Mouse (Mus musculus) kidney, embryonic 14.5 days (tissue): ENCODE data around the gene BC048562. TPM values are rescaled to one million over a fixed set of nuclear protein-coding genes. Genes with fewer than 3 reads are reported as not detected.

Source experiments
- polyA plus RNA-seq: library from polyadenylated mRNA; unstranded; fragments of >200 nt; fragmentation: Nextera tagmentation; extraction: Ambion mirVana; gene quantifications from 2 replicates; pipeline ENCODE4 v1.2.1, GENCODE M21; 2014

Gene BC048562
- polyA plus RNA-seq, 1 experiment from 2014 or later, result not detected

Other genes with a start within 250 kb of the BC048562 start
- gene Bsn, start 246.1 kb upstream of the BC048562 start, polyA plus RNA-seq, result 0.76 and 0.77 TPM in 2 replicates
- 60.7 and 129 TPM in 2 replicates for gene Dag1, start 172.5 kb upstream of the BC048562 start, polyA plus RNA-seq
- gene Nicn1, start 146.1 kb upstream of the BC048562 start, polyA plus RNA-seq, result 40.2 and 42.4 TPM in 2 replicates
- 30.8 and 35.1 TPM in 2 replicates for gene Amt, start 139.6 kb upstream of the BC048562 start, polyA plus RNA-seq
- gene Rhoa, start 130.4 kb upstream of the BC048562 start, polyA plus RNA-seq, result 317 and 358 TPM in 2 replicates
- gene Tcta, start 130.3 kb upstream of the BC048562 start, polyA plus RNA-seq, result 26.6 and 27.8 TPM in 2 replicates
- gene Gpx1, start 97.6 kb upstream of the BC048562 start, polyA plus RNA-seq, result 654 and 725 TPM in 2 replicates
- gene Usp4, start 88.6 kb upstream of the BC048562 start, polyA plus RNA-seq, result 62.1 and 114 TPM in 2 replicates
- gene 1700102P08Rik, start 43.7 kb upstream of the BC048562 start, polyA plus RNA-seq, result 0.36 and 0.79 TPM in 2 replicates
- gene Ccdc36, start 8.0 kb upstream of the BC048562 start, polyA plus RNA-seq, result 1.8 and 2.9 TPM in 2 replicates
- gene Ccdc71, start 24.0 kb downstream of the BC048562 start, polyA plus RNA-seq, result 50.7 and 54.7 TPM in 2 replicates
- 21.6 and 22.9 TPM in 2 replicates for gene Klhdc8b, start 25.1 kb downstream of the BC048562 start, polyA plus RNA-seq
- 21.5 and 31.9 TPM in 2 replicates for gene Lamb2, start 43.3 kb downstream of the BC048562 start, polyA plus RNA-seq
- gene Usp19, start 54.1 kb downstream of the BC048562 start, polyA plus RNA-seq, result 45.4 and 69.4 TPM in 2 replicates
- 99.1 and 117 TPM in 2 replicates for gene Qars, start 71.2 kb downstream of the BC048562 start, polyA plus RNA-seq
- gene Qrich1, start 80.3 kb downstream of the BC048562 start, polyA plus RNA-seq, result 91.0 and 139 TPM in 2 replicates
- gene Impdh2, start 123.8 kb downstream of the BC048562 start, polyA plus RNA-seq, result 185 and 229 TPM in 2 replicates
- gene Ndufaf3, start 131.0 kb downstream of the BC048562 start, polyA plus RNA-seq, result 37.0 and 50.6 TPM in 2 replicates
- 130 and 159 TPM in 2 replicates for gene Dalrd3, start 133.4 kb downstream of the BC048562 start, polyA plus RNA-seq
- 86.0 and 114 TPM in 2 replicates for gene Wdr6, start 142.3 kb downstream of the BC048562 start, polyA plus RNA-seq
- gene P4htm, start 161.2 kb downstream of the BC048562 start, polyA plus RNA-seq, result 7.5 and 7.7 TPM in 2 replicates
- gene Arih2, start 212.9 kb downstream of the BC048562 start, polyA plus RNA-seq, result 32.7 and 38.8 TPM in 2 replicates
- gene Slc25a20, start 225.6 kb downstream of the BC048562 start, polyA plus RNA-seq, result 25.8 and 41.7 TPM in 2 replicates